Mouse (Mus musculus) frontal cortex, postnatal 25 days (tissue): Measurements from ENCODE around the gene Lrch3.
A peak's percentile ranks its signal among the peaks of the same experiment; 100 is the strongest.
"Not testable (repeated sequence)": the region's sequence is repeated elsewhere in the genome, so short reads cannot be mapped to it uniquely, and the experiment has no call there.

Experiments
- DNase-seq, 2 experiments: peaks; one replicate each; pipeline ENCODE4 v3.0.0; 2022; ENCODE audit warnings: low spot score in 2 of 2

Lrch3 gene

GRCm38 (mm10) chr16:32913212-32913611 lies 688 bp upstream of the Lrch3 start:
- no peak for DNase-seq

DNA sequence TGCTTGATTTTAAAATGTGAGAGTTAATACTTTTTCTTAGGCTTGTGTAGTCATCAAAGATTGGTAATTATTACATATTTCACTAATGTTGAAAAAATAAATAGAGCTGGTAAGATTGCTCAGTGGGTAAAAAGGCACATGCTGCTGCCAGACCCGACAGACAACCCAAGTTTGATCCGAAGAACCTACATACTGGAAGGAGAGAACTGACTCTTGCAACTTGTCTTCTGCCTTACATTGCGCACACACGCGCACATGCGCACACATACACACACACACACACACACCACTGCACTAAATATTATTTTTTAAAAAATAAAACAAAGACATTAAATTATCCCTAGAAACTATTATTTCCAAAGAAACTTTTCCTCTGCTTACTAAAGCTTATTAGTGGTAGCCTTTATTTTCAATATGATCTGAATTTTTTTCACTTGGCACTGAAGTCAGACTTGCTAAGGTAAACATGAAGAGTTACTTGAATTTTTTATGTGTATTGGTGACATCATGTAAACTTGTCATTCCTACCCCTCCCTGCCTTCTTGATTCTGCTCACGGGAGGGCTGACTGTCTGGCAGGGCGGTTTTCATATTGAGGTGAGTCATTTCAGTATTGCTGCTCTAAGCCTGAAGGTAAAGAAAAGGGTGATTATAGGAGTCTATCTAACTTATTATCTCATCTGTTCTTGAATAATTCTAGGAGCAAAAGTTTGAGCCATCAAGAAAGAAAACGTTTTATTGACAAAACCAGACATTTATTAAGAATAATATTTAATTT lies 1.6 kb downstream of the Lrch3 start:
- DNase-seq: no peak

- DNase-seq: not testable (repeated sequence)
These were observed 12.7 kb downstream of the Lrch3 start for GRCm38 (mm10) chr16:32926629-32927028.

DNA sequence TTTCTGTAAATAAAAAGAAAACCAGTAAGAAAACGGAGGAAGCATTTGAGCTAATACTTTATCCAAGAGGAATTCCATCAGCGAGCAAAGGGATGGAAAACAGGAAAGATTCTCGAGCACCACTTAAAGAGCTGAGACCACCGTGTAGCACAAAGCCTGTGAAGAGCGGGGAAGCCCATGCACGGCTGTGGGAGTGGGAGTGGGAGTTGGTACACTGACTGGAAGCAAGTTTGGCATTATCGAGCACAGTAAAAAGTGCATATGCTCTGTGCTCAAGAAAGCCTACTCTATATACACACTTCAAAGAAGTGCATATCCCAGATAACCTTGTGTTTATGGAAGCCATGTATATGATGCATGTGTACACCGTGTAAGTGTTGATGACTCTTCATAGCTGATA lies 13.1 kb downstream of the Lrch3 start:
- DNase-seq: no peak

DNA sequence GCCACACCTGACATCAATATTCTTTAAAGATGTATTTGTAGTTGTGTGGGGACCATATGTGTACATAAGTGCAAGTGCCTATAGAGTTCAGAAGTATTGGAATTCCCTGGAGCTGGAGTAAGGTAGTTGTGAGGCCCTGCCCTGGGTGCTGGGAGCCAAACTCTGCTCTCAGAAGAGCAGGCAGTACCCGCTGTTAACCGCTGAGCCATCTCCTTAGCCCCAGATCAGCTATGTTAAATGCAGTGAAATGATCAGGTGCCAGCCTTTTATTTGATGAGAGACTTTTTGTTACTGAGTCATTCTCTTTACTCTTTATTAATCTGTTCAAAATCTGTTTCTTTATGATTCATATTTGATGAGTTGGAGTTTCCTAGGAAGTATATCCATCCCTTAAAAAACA lies 16.0 kb downstream of the Lrch3 start:
- no peak for DNase-seq

DNA sequence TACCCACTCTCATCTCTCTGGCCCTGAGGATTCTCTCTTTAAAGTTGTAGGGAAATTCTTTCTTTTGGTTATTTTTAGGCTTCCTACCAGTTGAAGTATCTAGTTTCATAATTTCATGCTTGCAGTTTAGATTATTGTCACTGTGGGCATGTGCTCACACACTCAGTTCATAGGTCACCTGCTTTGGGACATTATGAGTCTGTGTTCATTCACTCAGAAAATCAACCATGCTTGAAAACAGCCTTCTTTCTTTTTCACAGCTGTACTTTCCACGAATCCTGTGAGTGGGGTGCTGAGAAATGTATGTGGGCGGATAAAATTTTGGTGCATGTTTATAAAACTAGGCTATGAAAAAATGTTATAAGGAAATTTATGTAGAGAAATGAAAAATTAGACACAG lies 20.6 kb downstream of the Lrch3 start:
- no peak for DNase-seq

- DNase-seq: no peak
These were observed 21.2 kb downstream of the Lrch3 start for GRCm38 (mm10) chr16:32935088-32935487.

- no peak for DNase-seq
These were observed 23.5 kb downstream of the Lrch3 start for GRCm38 (mm10) chr16:32937358-32937757.

GRCm38 (mm10) chr16:32939301-32939700 lies 25.4 kb downstream of the Lrch3 start:
- DNase-seq: peak; percentile 17 to 39

GRCm38 (mm10) chr16:32939716-32940115 lies 25.8 kb downstream of the Lrch3 start:
- DNase-seq: not testable (repeated sequence)

- not testable (repeated sequence) for DNase-seq
These were observed 27.3 kb downstream of the Lrch3 start for GRCm38 (mm10) chr16:32941226-32941625.

DNA sequence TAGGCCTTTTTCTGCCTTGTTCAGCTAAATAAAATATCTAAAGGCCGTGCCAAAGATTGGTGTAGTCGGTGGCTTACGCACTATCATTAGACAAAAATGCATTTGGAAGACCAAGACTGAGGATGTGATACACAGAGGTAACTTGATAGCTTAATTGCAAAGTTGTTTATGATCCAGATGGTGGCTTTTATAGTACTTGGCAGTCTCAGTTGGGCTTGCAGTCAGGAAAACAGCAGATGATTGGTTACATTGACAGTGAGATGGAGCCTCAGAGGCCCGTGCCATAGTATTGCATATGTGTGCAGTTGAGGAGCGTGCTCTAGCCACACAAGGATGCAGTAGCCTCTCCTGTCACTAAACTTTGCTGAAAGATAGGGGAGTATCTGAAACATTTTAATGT lies 28.8 kb downstream of the Lrch3 start:
- DNase-seq: no peak

- DNase-seq: no peak
These were observed 31.5 kb downstream of the Lrch3 start for GRCm38 (mm10) chr16:32945379-32945778.

GRCm38 (mm10) chr16:32948016-32948415 lies 34.1 kb downstream of the Lrch3 start:
- DNase-seq: no peak

- DNase-seq: no peak
These were observed 34.8 kb downstream of the Lrch3 start for GRCm38 (mm10) chr16:32948656-32949055.

GRCm38 (mm10) chr16:32949281-32949680 lies 35.4 kb downstream of the Lrch3 start:
- DNase-seq: no peak

GRCm38 (mm10) chr16:32951074-32951473 lies 37.2 kb downstream of the Lrch3 start:
- no peak for DNase-seq

DNA sequence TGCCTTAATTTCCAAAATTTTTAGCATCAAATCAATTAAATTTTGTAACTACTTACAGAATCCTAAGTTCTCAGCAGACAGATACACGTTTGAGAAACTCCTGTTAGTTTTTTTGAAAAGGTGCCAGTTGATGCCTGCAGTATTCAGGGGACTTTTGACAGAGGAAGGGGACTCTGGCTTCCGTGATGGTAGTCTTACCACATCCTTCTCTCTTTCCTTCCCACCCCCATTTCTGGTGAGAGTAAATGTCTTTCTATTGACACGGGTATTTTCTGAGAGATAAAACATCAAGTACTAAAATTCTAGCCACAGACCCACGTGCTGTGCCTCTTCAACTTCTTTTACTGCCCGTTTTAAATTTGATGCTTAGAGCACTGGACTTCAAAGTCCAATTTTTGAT lies 39.9 kb downstream of the Lrch3 start:
- no peak for DNase-seq

GRCm38 (mm10) chr16:32954304-32954703 lies 40.4 kb downstream of the Lrch3 start:
- DNase-seq: no peak

- DNase-seq: no peak
These were observed 43.0 kb downstream of the Lrch3 start for GRCm38 (mm10) chr16:32956889-32957288.

- DNase-seq: no peak
These were observed 58.6 kb downstream of the Lrch3 start for GRCm38 (mm10) chr16:32972535-32972934.

GRCm38 (mm10) chr16:32973047-32973446 lies 59.1 kb downstream of the Lrch3 start:
- no peak for DNase-seq

DNA sequence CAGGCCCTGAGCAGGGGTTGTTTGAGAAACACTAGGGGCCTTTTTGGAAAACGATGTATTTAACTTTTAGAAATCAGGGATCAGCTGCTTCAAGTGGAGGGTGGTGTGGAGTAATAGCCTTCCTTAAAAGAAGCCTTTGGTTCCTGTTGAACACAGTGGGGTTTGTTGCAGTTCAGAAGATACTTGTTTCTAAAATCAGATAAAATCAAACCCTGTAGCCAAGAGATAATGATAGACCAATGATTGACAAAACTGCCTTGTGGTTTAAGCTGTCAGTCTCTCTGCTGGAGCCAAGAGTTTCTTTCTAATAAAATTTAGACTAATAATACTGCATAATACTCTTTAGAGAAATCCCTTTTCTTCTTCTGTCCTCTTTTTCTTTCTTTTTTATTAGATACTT lies 66.3 kb downstream of the Lrch3 start:
- no peak for DNase-seq

DNA sequence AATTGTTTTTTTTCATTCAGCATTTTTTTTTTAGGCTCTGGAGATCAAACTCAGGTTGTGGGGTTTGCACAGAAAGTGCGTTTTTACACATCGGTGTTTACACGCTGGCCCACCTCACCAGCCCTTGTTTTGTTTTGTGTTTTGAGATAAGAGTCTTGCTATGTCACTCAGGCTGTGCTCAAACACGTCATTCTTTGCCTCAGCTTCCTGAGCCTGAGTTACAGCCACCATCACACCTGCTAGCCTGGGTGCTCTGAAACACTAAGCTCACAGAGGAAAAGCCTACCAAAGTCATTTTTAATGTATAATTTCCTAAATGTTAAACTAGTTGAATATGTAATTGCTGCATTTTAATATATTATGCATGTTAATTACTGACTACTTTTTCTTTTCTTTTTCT lies 67.5 kb downstream of the Lrch3 start:
- no peak for DNase-seq
